Mouse (Mus musculus) megakaryocyte, embryonic 14.5 days (primary cell): ENCODE data around the gene Cdt1.

Experiments used
- FLI1 ChIP-seq: IDR thresholded peaks from 2 replicates; pipeline ENCODE4 v1.6.1; 2012; ENCODE audit warnings: low read length, inconsistent platforms, mixed read lengths
- GATA1 ChIP-seq: IDR thresholded peaks from 3 replicates; pipeline ENCODE4 v1.6.1; 2012; ENCODE audit warnings: mixed read lengths, low read length, inconsistent platforms, borderline replicate concordance

DNA sequence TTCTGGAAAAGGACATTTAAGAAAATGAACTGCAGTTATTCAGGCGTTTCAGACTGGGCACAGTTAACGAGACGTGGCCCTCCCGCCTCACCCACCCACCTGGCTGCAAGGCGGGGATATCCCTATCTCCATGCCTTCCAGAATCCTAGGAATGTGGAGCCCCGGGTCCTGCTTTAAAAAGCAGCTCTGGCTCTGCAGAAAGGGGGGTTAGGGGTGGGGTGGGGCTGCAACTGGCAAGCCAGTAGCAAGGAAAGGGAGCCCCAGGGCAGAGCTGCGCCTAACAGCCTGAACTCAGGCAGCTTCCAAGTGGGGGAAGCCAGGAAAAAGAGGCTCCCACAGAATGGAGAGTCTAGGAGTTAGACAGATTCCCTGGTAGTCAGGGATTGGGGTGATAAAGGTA is 11.4 kb downstream of the Cdt1 start:
- TF ChIP-seq GATA1 (no peak), FLI1 (no peak)
